Mouse (Mus musculus): ENCODE measurements at regions not wholly inside any gene's neighbourhood (a gene's known extent, or its start where the extent isn't known, plus 50 kb on each side); places are given as distances from the start of the nearest gene placed in this dataset.

DNA sequence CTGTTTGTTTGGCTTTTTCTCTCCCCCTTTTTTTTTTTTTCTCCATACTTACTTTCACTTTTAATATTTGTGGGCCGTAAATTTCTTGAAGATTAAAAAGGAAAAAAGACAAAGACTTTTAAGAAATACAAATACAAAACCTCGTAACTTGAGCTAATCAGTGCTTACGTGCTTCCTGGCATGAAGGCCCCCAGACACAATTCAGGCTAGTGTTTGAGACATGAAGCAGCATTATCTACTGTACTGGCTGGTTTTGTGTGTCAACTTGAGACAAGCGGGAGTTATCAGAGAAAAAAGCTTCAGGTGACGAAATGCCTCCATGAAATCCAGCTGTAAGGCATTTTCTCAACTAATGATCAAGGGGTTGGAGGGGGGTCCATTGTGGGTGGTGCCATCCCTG, 86.2 kb upstream of the 4933415F23Rik start:
- TF ChIP-seq CTCF (IDR thresholded peaks at IDR 0.05; ENCODE audit: extremely low read depth, insufficient read depth, insufficient read length, insufficient replicate concordance) (no peak), POLR2A (IDR thresholded peaks at IDR 0.05; ENCODE audit: low read depth, low read length) (no peak)

Data from spleen, adult 2 months (tissue).